Mouse (Mus musculus) bone marrow macrophage, adult 2 months (primary cell): ENCODE measurements at regions not wholly inside any gene's neighbourhood (a gene's known extent, or its start where the extent isn't known, plus 50 kb on each side); places are given as distances from the start of the nearest gene placed in this dataset.

Experiments used
- CTCF ChIP-seq: IDR thresholded peaks from 2 replicates; pipeline ENCODE4 v1.5.1; 2012; ENCODE audit warnings: low read depth, mild to moderate bottlenecking, low read length, moderate library complexity
- POLR2A ChIP-seq: IDR thresholded peaks from 2 replicates; pipeline ENCODE4 v1.6.1; 2012; ENCODE audit warnings: mild to moderate bottlenecking, low read depth, low read length, borderline replicate concordance

- no peak for TF ChIP-seq CTCF
- TF ChIP-seq POLR2A: no peak
Observed at GRCm38 (mm10) chr6:67130540-67131301, 93.5 kb upstream of the Gadd45a start.
